ENCODE assay signal across 9 mouse cellular contexts in the genomic region with DNA sequence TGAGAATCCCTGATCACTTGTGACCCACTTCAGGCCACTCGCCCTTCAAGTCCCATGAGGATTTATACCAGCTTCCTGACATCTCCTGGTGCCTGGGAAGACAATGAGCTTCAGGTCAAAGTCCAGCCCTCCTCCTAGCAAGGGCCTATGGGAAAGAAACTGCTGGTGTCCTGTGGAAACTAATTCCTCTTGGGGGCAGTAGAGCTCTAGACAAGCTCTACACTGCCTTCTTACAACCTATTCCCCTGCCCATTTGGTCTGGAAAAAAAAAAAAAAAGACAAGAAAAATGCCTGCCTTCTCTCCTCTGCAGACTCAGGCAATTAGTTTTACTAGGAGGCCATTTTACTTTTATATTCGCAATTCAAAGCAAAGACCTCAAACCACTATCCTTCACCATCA.
DNase-seq lines count a peak whose midpoint lies in the region; ATAC-seq and TF ChIP-seq lines count a peak whose summit lies in the region.
"Had no signal": no experiment of that assay in that cellular context is flagged by ENCODE, and none has a peak within 500 bp of the region (broad histone marks: within the 10 kb centered on the region; RNA-seq: fewer than 3 reads in every experiment).

No protein-coding gene starts in this region.

- no peaks in the 10 kb centered on the region for H3K36me3 ChIP-seq in kidney, adult 2 months (ENCODE audit: control insufficient read depth, insufficient read depth, low read length)
- H3K36me3 ChIP-seq in kidney, embryonic 15.5 days: peaks cover 9% of the 10 kb centered on the region; the same call in 1 of the 2 replicates
- H3K36me3 ChIP-seq in ES-E14 (ENCODE audit: control insufficient read depth, insufficient read depth, low read length, poor library complexity, severe bottlenecking): peaks cover 12% of the 10 kb centered on the region
- H3K36me3 ChIP-seq in intestine, embryonic 16.5 days (ENCODE audit: control insufficient read depth, insufficient read depth, low read length): no peaks in the 10 kb centered on the region
- H3K36me3 ChIP-seq in forebrain, embryonic 14.5 days (ENCODE audit: control insufficient read depth, insufficient read depth, low read length): 0 out of 2 replicates have a peak, but pooled peaks cover 2% of the 10 kb centered on the region

- H3K4me3 ChIP-seq in kidney, adult 2 months (ENCODE audit: insufficient read depth, low read depth, low read length): no peak overlapping the region
- no peak overlapping the region for H3K4me3 ChIP-seq in kidney, embryonic 15.5 days (replicated peaks)
- H3K4me3 ChIP-seq in ES-E14 (ENCODE audit: insufficient read depth in 1 of 2, low read depth in 1 of 2, low read length in 2 of 2, poor library complexity in 1 of 2, severe bottlenecking in 1 of 2): no peak overlapping the region
- H3K4me3 ChIP-seq in intestine, embryonic 16.5 days (ENCODE audit: low read length): no peak overlapping the region
- no peak overlapping the region for H3K4me3 ChIP-seq in forebrain, embryonic 14.5 days (ENCODE audit: low read depth, low read length)
- H3K4me3 ChIP-seq: megakaryocyte, embryonic 14.5 days had no signal

- ATAC-seq in kidney, embryonic 15.5 days (replicated peaks; ENCODE audit: low FRiP score): no peak
- peak; percentile 80 for ATAC-seq in intestine, embryonic 16.5 days
- ATAC-seq in forebrain, embryonic 14.5 days: no peak

- peak; percentile 32 for DNase-seq in adrenal gland, adult 2 months
- no peak for DNase-seq in adrenal gland, postnatal 4 days (ENCODE audit: low spot score in 2 of 2)
- DNase-seq in kidney, adult 2 months: peak; percentile 27
- peak; percentile 59 for DNase-seq in ES-E14 (ENCODE audit: low read depth, low spot score)
- no peak for DNase-seq in forebrain, embryonic 14.5 days (ENCODE audit: low spot score)
- DNase-seq in layer of hippocampus, adult 11-12 months (ENCODE audit: low spot score): no peak

- WGBS in kidney, adult 2 months: 59% methylated on average over 2 of the region's 2 CpGs
- 43% methylated on average over 2 of the region's 2 CpGs for WGBS in kidney, embryonic 15.5 days
- WGBS in intestine, embryonic 16.5 days: 62% methylated on average over 2 of the region's 2 CpGs
- 51% methylated on average over 2 of the region's 2 CpGs for WGBS in forebrain, embryonic 14.5 days

- in situ Hi-C loops in ES-E14 (cut with MboI; ENCODE audit: low sequenced_read_pairs in 2 of 2, unreplicated experiment in 2 of 2): no loop called here

- TF ChIP-seq CTCF in kidney, adult 2 months (conservative IDR thresholded peaks at IDR 0.05; ENCODE audit: insufficient read depth, insufficient read length, low read depth, low read length): no peak

- no peaks in the 10 kb centered on the region for H3K4me1 ChIP-seq in kidney, adult 2 months (ENCODE audit: control insufficient read depth, insufficient read depth, low read length)
- no peaks in the 10 kb centered on the region for H3K4me1 ChIP-seq in kidney, embryonic 15.5 days
- no peaks in the 10 kb centered on the region for H3K4me1 ChIP-seq in ES-E14 (ENCODE audit: control insufficient read depth in 2 of 2, insufficient read depth in 2 of 2, low read length in 2 of 2, poor library complexity in 1 of 2)
- no peaks in the 10 kb centered on the region for H3K4me1 ChIP-seq in intestine, embryonic 16.5 days (ENCODE audit: control insufficient read depth, insufficient read depth, low read length)
- no peaks in the 10 kb centered on the region for H3K4me1 ChIP-seq in forebrain, embryonic 14.5 days (ENCODE audit: control insufficient read depth, insufficient read depth, low read length)

- no peaks in the 10 kb centered on the region for H3K9me3 ChIP-seq in kidney, embryonic 15.5 days (replicated peaks)
- no peaks in the 10 kb centered on the region for H3K9me3 ChIP-seq in ES-E14 (ENCODE audit: control insufficient read depth, insufficient read depth, low read depth, low read length)
- H3K9me3 ChIP-seq in intestine, embryonic 16.5 days (ENCODE audit: control insufficient read depth, low read length): no peaks in the 10 kb centered on the region
- H3K9me3 ChIP-seq in forebrain, embryonic 14.5 days (replicated peaks; ENCODE audit: control insufficient read depth, low read length): no peaks in the 10 kb centered on the region
- H3K9me3 ChIP-seq: megakaryocyte, embryonic 14.5 days had no signal

- no peaks in the 10 kb centered on the region for H3K27me3 ChIP-seq in kidney, adult 2 months (replicated peaks; ENCODE audit: control insufficient read depth, insufficient read depth, low read length)
- no peaks in the 10 kb centered on the region for H3K27me3 ChIP-seq in kidney, embryonic 15.5 days
- no peaks in the 10 kb centered on the region for H3K27me3 ChIP-seq in intestine, embryonic 16.5 days (replicated peaks; ENCODE audit: control insufficient read depth, insufficient read depth, low read length)
- H3K27me3 ChIP-seq in forebrain, embryonic 14.5 days (replicated peaks; ENCODE audit: control insufficient read depth, insufficient read depth, low read length): no peaks in the 10 kb centered on the region
- H3K27me3 ChIP-seq: megakaryocyte, embryonic 14.5 days had no signal

- no peak overlapping the region for H3K27ac ChIP-seq in kidney, adult 2 months (ENCODE audit: insufficient read depth, low read depth, low read length)
- H3K27ac ChIP-seq in kidney, embryonic 15.5 days: no peak overlapping the region
- H3K27ac ChIP-seq in ES-E14 (ENCODE audit: insufficient read depth, low read depth, low read length, poor library complexity, severe bottlenecking): no peak overlapping the region
- no peak overlapping the region for H3K27ac ChIP-seq in intestine, embryonic 16.5 days (ENCODE audit: low read length)
- H3K27ac ChIP-seq in forebrain, embryonic 14.5 days (ENCODE audit: low read depth, low read length): no peak overlapping the region

- H3K4me2 ChIP-seq in kidney, embryonic 15.5 days: no peak overlapping the region
- no peak overlapping the region for H3K4me2 ChIP-seq in intestine, embryonic 16.5 days (ENCODE audit: low read depth, low read length)
- no peak overlapping the region for H3K4me2 ChIP-seq in forebrain, embryonic 14.5 days (ENCODE audit: low read length)

- no peak overlapping the region for H3K9ac ChIP-seq in kidney, embryonic 15.5 days
- H3K9ac ChIP-seq in ES-E14 (ENCODE audit: insufficient read depth, low read depth, low read length, poor library complexity, severe bottlenecking): no peak overlapping the region
- H3K9ac ChIP-seq in intestine, embryonic 16.5 days (ENCODE audit: low read depth, low read length): no peak overlapping the region
- no peak overlapping the region for H3K9ac ChIP-seq in forebrain, embryonic 14.5 days (ENCODE audit: low read length)

- TF ChIP-seq POLR2A in kidney, adult 2 months (IDR thresholded peaks at IDR 0.05; ENCODE audit: low read depth, low read length): no peak

TF ChIP-seq in ES-E14, 5 proteins besides CTCF, POLR2A, EP300 and RAD21:
- TF ChIP-seq ZC3H11A (IDR thresholded peaks at IDR 0.05; ENCODE audit: borderline replicate concordance, low read depth, low read length): no peak
- TF ChIP-seq MAFK (IDR thresholded peaks at IDR 0.05; ENCODE audit: insufficient read depth, low read depth, low read length): no peak
- TF ChIP-seq CHD2 (IDR thresholded peaks at IDR 0.05; ENCODE audit: low read depth, low read length): no peak
- peak; percentile 99 for TF ChIP-seq ZNF384 (IDR thresholded peaks at IDR 0.05; ENCODE audit: low read depth, low read length)

Comparison
In these comparisons a context has a peak if more than half of its experiments do, and no peak if none do; other contexts are left out.
1. DNase-seq: peak in adrenal gland, adult 2 months (single experiment), kidney, adult 2 months (single experiment) and ES-E14 (single experiment); none in adrenal gland, postnatal 4 days (0 of 2), forebrain, embryonic 14.5 days (single experiment) and layer of hippocampus, adult 11-12 months (single experiment).